Mouse (Mus musculus): Measurements from ENCODE around the gene Eps8l3.

Eps8l3 gene

GRCm38 (mm10) chr3:107935268-107935667 is 58.2 kb downstream of the Eps8l3 start:
- in situ Hi-C loops (cut with MboI; ENCODE audit: unreplicated experiment in 2 of 2): loop anchor here in 1 of 2 experiments (10.0 kb wide), 2 partner anchors 120 to 210 kb away; partner anchors contain the start of gene Gnai3

- in situ Hi-C loops (cut with MboI; ENCODE audit: unreplicated experiment in 2 of 2): loop anchor here in 1 of 2 experiments (10.0 kb wide), 2 partner anchors 119 to 209 kb away; partner anchors contain the start of gene Gnai3
Observed at GRCm38 (mm10) chr3:107935888-107936287, 58.9 kb downstream of the Eps8l3 start.

- in situ Hi-C loops (cut with MboI; ENCODE audit: unreplicated experiment in 2 of 2): loop anchor here in 1 of 2 experiments (10.0 kb wide), 2 partner anchors 115 to 205 kb away; partner anchors contain the start of gene Gnai3
Observed at GRCm38 (mm10) chr3:107939403-107939802, 62.4 kb downstream of the Eps8l3 start.

GRCm38 (mm10) chr3:107939830-107940229 is 62.8 kb downstream of the Eps8l3 start:
- in situ Hi-C loops (cut with MboI; ENCODE audit: unreplicated experiment in 2 of 2): loop anchor here in 1 of 2 experiments (10.0 kb wide), 2 partner anchors 115 to 205 kb away; partner anchors contain the start of gene Gnai3

GRCm38 (mm10) chr3:107940524-107940923 is 63.5 kb downstream of the Eps8l3 start:
- in situ Hi-C loops (cut with MboI; ENCODE audit: unreplicated experiment in 2 of 2): no loop called here

- in situ Hi-C loops (cut with MboI; ENCODE audit: unreplicated experiment in 2 of 2): no loop called here
Observed at GRCm38 (mm10) chr3:107941261-107941660, 64.2 kb downstream of the Eps8l3 start.

All from v-Abl transformed pro-B cells (cell line).